Comparison of ENCODE assay signal across 10 mouse cellular contexts in the genomic region with DNA sequence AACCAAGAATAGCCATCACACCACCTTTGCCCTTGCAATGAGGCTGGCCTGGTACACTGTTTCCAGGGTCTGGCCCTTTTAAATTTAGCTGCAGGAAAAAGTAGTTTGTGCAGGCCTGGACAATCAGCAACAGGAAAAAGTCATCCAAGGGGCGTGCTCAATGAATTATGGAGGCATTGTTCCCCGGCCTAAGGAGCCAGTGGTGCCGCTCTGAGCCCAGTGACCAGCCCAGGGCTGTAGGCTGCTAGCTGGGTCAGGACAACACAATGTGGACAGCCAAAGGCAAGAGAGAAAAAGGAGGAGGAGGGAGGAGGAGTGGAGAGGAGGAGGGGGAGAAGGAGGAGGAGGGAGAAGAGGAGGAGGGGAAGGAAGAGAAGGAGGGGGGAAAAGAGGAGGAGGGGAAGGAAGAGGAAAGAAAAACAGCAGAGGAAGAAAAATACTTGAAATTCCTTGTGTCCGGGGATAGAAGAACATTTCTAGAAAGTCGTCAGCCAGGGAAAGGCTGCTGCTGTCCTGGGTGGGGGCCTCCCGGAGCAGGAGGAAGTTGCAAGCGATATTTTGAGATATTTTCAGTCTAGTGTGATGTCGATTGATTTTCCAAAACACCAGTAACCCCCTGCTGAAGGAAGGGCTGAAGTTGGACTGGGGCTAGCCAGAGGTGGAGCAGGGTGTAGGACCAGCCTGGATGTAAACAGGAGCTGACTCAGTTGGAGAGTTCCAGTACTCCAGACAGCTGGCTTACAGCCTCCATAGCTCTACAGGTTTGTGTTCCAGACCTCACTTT. TPM values are rescaled to one million over a fixed set of nuclear protein-coding genes. Genes with fewer than 3 reads are reported as not detected.
A peak's percentile ranks its signal among the peaks of the same experiment; 100 is the strongest.
DNase-seq lines count a peak whose midpoint lies in the region; ATAC-seq lines count a peak whose summit lies in the region.
"Had no signal": no experiment of that assay in that cellular context is flagged by ENCODE, and none has a peak within 500 bp of the region (broad histone marks: within the 10 kb centered on the region; RNA-seq: fewer than 3 reads in every experiment).

No protein-coding gene starts in this region.

- H3K4me1 ChIP-seq in heart, embryonic 11.5 days (ENCODE audit: control insufficient read depth, insufficient read depth, low read length) = 0 out of 2 replicates have a peak, but pooled peaks cover 3% of the 10 kb centered on the region
- H3K4me1 ChIP-seq: liver, embryonic 13.5 days had no signal

- peak; percentile 8 for DNase-seq in gastrocnemius, adult 18-20 months (ENCODE audit: low spot score)
- DNase-seq in gastrocnemius, postnatal 4 days (ENCODE audit: low spot score in 2 of 2) = no peak
- peak; percentile 79 for DNase-seq in kidney, postnatal 14 days
- peak; percentile 18 for DNase-seq in ovary, postnatal 10 days (ENCODE audit: low spot score)
- DNase-seq in cerebellum, adult 9-11 months = no peak
- DNase-seq: liver, embryonic 13.5 days had no signal

- 27% methylated on average over 8 of the region's 8 CpGs for WGBS in heart, embryonic 11.5 days (ENCODE audit: insufficient replicate concordance)

- H3K27me3 ChIP-seq in heart, embryonic 11.5 days (ENCODE audit: control insufficient read depth, insufficient read depth, low read length) = peaks cover 2% of the 10 kb centered on the region; the same call in 1 of the 2 replicates
- H3K27me3 ChIP-seq: liver, embryonic 13.5 days had no signal

- peak overlapping the region; percentile 75 for H3K27ac ChIP-seq in heart, embryonic 11.5 days (ENCODE audit: low read depth, low read length)
- H3K27ac ChIP-seq: liver, embryonic 13.5 days had no signal

- no peak; the same call in 1 of the 2 replicates for ATAC-seq in heart, embryonic 11.5 days (replicated peaks; ENCODE audit: insufficient number of reproducible peaks, low FRiP score, low TSS enrichment)
- ATAC-seq in megakaryocyte progenitor cell, adult 5-6 weeks (replicated peaks; ENCODE audit: poor library complexity) = no peak
- no peak for ATAC-seq in cerebellum, adult (ENCODE audit: insufficient number of reproducible peaks, low FRiP score, low TSS enrichment)

- no peak overlapping the region for H3K9ac ChIP-seq in heart, embryonic 11.5 days (ENCODE audit: low read depth, low read length)
- H3K9ac ChIP-seq: liver, embryonic 13.5 days had no signal

- H3K4me3 ChIP-seq in heart, embryonic 11.5 days (ENCODE audit: low read depth, low read length) = no peak overlapping the region
- H3K4me3 ChIP-seq: liver, embryonic 13.5 days had no signal

- H3K9me3 ChIP-seq in heart, embryonic 11.5 days (replicated peaks; ENCODE audit: control insufficient read depth, low read length) = no peaks in the 10 kb centered on the region
- H3K9me3 ChIP-seq: liver, embryonic 13.5 days had no signal

- H3K4me2 ChIP-seq in heart, embryonic 11.5 days = peak overlapping the region; percentile 33
- H3K4me2 ChIP-seq: liver, embryonic 13.5 days had no signal

- H3K36me3 ChIP-seq in heart, embryonic 11.5 days (ENCODE audit: control insufficient read depth, insufficient read depth, low read length) = no peaks in the 10 kb centered on the region
- H3K36me3 ChIP-seq: liver, embryonic 13.5 days had no signal

RNA-seq across cellular contexts. Expression of gene Fgd5, which starts 18.5 kb away (rescaled TPM):
- total RNA-seq in gastrocnemius, adult 18-20 months (2021) = 10 to 100 TPM in 1 of 2 experiments, 1 to 10 TPM in 1; 7.7 to 10.6 TPM
- total RNA-seq in gastrocnemius, postnatal 4 days (2021) = 10 to 100 TPM; 22.1 to 25.3 TPM
- 9.1 and 10.2 TPM in 2 replicates for polyA plus RNA-seq in heart, embryonic 11.5 days (2014; fragmentation: Nextera tagmentation; extraction: Ambion mirVana)
- total RNA-seq in megakaryocyte progenitor cell, adult 5-6 weeks (2015) = 0.24 and 0.32 TPM in 2 replicates
- 0.41 TPM in 1 of 2 replicates, not detected in the other for total RNA-seq in megakaryocyte progenitor cell, adult 5-6 weeks (2017)
- polyA plus RNA-seq: C2C12 had no signal

RNA-seq across cellular contexts. Expression of gene 4930590J08Rik, which starts 57.6 kb away (rescaled TPM):
- total RNA-seq in gastrocnemius, adult 18-20 months (2021) = 1 to 10 TPM; 2.0 to 2.1 TPM
- 1 to 10 TPM; 1.1 to 1.6 TPM for total RNA-seq in gastrocnemius, postnatal 4 days (2021)
- polyA plus RNA-seq in heart, embryonic 11.5 days (2014; fragmentation: Nextera tagmentation; extraction: Ambion mirVana) = 0.20 and 0.25 TPM in 2 replicates
- total RNA-seq in megakaryocyte progenitor cell, adult 5-6 weeks (2015) = 0.69 and 0.78 TPM in 2 replicates
- total RNA-seq in megakaryocyte progenitor cell, adult 5-6 weeks (2017) = 0.37 TPM in 1 of 2 replicates, not detected in the other
- polyA plus RNA-seq: liver, embryonic 13.5 days had no signal

Comparison
In these comparisons a context has a peak if more than half of its experiments do, and no peak if none do; other contexts are left out.
1. DNase-seq: peak in gastrocnemius, adult 18-20 months (single experiment), kidney, postnatal 14 days (single experiment) and ovary, postnatal 10 days (single experiment); none in gastrocnemius, postnatal 4 days (0 of 2) and cerebellum, adult 9-11 months (single experiment).
2. RNA of gene Fgd5, which starts 18.5 kb away (total RNA-seq): 22.1 to 25.3 TPM in gastrocnemius, postnatal 4 days and 7.7 to 10.6 TPM in gastrocnemius, adult 18-20 months; 0.24 to 0.41 TPM in megakaryocyte progenitor cell, adult 5-6 weeks; every median in the first group is over 4 times any median in the second.